Mouse (Mus musculus): ENCODE results near the gene Opa1. TPM values are rescaled to one million over a fixed set of nuclear protein-coding genes. Genes with fewer than 3 reads are reported as not detected.

Opa1 gene
- polyA plus RNA-seq, 1 experiment from 2014 or later, result 30.3 TPM

DNA sequence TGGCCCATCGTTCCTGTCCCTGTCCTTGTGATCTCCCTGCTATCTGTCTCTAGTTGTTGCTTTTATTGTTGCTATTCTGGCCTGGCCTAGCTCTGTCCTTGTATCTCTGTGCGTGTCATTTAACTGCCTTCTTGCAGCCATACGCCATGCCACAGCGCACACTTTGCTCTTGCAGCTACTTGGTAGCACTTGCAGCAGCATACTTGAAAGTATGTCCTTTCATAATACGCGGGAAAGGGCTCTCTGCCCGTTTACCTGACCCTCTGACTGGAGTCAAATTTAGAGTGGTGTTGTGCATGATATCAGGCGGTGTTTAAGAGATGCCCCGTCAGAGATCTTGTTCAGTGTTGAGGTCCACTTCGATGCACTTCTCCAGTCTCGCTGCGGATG is 648 bp downstream of the Opa1 start:
- Histone ChIP-seq H3K27ac (no peak overlapping the region), H3K4me3 (peak overlapping the region; percentile 96), H3K4me1 (peaks cover 12% of the 10 kb centered on the region), H3K27me3 (no peaks in the 10 kb centered on the region), H3K9me3 (no peaks in the 10 kb centered on the region), H3K9ac (peak overlapping the region; percentile 96), H3K36me3 (no peaks in the 10 kb centered on the region; the same call in 1 of the 2 replicates), H3K4me2 (replicated peaks) (peak overlapping the region; percentile 94)
- 10% methylated on average over 12 of the region's 12 CpGs for WGBS
- no peak for ATAC-seq (ENCODE audit: low FRiP score, low read depth)

DNA sequence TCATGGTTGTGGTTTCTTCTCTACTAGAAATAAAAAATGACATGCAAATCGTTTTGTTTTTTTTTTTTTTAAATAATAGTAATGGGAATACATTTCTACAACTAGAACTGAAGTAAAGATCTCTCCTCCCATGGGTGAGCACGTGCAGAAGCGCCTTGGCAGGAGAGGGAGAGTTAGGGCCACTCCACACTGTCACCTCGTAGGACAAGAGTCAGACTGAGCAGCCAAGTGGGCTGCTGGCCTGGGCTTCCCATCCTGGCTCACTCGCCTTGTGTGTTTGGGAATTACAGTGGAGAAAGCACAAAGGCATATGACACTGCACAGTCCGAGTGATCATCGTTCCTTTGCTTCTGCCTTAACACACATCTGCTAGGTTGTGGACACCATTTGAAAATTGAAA is 13.0 kb downstream of the Opa1 start:
- Histone ChIP-seq H3K27me3 (no peaks in the 10 kb centered on the region), H3K4me3 (no peak overlapping the region), H3K9ac (no peak overlapping the region), H3K9me3 (no peaks in the 10 kb centered on the region), H3K4me2 (replicated peaks) (no peak overlapping the region), H3K36me3 (peaks cover 56% of the 10 kb centered on the region), H3K4me1 (no peaks in the 10 kb centered on the region), H3K27ac (no peak overlapping the region)
- no peak for ATAC-seq (ENCODE audit: low FRiP score, low read depth)
- WGBS, result 84% methylated on average over 7 of the region's 7 CpGs

DNA sequence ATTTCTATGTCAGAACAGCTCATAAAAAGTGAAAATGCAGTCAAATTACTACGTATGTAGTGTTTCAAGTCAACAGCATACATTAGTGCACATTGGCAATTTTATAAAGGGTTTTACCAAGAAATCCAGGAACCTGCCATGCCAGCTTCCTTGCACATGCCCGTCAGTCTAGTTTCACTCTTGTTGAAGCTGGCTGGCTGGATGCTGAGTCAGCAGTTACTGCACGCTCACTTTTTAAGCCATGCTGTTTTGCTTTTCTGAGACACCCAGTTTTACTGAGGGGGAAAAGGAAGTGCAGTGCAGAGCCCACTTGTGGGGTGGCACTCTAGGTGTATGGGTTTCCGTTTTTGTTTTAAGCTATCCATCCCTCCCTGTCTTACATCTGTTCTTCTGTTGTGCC is 18.0 kb downstream of the Opa1 start:
- no peak for ATAC-seq (ENCODE audit: low FRiP score, low read depth)
- no peak overlapping the region for H3K4me2 ChIP-seq (replicated peaks)
- no peak overlapping the region for H3K27ac ChIP-seq
- no peak overlapping the region for H3K9ac ChIP-seq
- H3K4me3 ChIP-seq, result no peak overlapping the region
- WGBS, result 82% methylated on average over 4 of the region's 4 CpGs
- H3K27me3 ChIP-seq, result no peaks in the 10 kb centered on the region
- no peaks in the 10 kb centered on the region for H3K9me3 ChIP-seq
- H3K4me1 ChIP-seq, result no peaks in the 10 kb centered on the region
- peaks cover 32% of the 10 kb centered on the region for H3K36me3 ChIP-seq

DNA sequence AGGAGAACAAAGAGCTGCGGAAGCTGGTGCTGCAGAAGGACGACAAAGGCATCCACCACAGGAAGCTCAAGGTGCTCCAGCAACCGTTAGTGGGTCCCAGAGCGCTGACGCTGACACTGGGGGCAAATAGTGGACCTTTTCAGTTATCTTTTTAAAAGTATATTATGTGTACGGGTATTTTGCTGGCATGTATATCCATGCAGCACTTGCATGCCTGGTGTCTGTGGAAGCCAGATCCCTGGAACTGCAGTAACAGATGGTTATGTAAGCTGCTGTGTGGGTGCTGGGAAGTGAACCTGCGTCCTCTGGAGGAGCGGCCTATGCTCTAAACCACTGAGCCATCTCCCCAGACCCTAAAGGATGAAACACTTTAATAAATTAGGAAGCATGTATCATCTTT is 26.4 kb downstream of the Opa1 start:
- no peak overlapping the region for H3K9ac ChIP-seq
- no peaks in the 10 kb centered on the region for H3K9me3 ChIP-seq
- H3K4me1 ChIP-seq, result no peaks in the 10 kb centered on the region
- H3K27me3 ChIP-seq, result no peaks in the 10 kb centered on the region
- no peak overlapping the region for H3K4me2 ChIP-seq (replicated peaks)
- H3K36me3 ChIP-seq, result peaks cover 52% of the 10 kb centered on the region
- ATAC-seq (ENCODE audit: low FRiP score, low read depth), result no peak
- H3K4me3 ChIP-seq, result no peak overlapping the region
- 93% methylated on average over 8 of the region's 8 CpGs for WGBS
- H3K27ac ChIP-seq, result no peak overlapping the region

DNA sequence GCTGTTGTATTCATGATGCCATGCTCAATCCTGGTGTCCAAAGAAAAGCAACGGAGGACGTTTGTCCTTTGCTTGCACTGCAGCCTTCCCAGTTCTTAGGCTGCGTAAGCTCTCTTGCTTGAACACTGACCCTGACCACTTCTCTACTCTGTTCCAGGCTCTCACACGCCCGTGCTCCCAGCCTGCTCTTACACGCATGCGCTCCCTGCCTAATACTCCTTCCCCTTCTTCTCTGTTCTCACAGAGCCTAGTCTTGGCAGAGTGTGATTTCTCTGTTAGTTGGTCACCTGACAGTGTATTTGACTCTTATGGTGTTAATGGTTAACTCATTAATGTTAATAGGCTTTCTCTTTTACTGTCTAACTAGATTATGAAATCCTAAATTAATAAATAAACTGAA is 28.0 kb downstream of the Opa1 start:
- Histone ChIP-seq H3K9ac (no peak overlapping the region), H3K4me3 (no peak overlapping the region), H3K4me2 (replicated peaks) (no peak overlapping the region), H3K9me3 (no peaks in the 10 kb centered on the region), H3K36me3 (peaks cover 63% of the 10 kb centered on the region), H3K4me1 (no peaks in the 10 kb centered on the region), H3K27me3 (no peaks in the 10 kb centered on the region), H3K27ac (no peak overlapping the region)
- WGBS, result 93% methylated on average over 7 of the region's 7 CpGs
- ATAC-seq (ENCODE audit: low FRiP score, low read depth), result no peak

DNA sequence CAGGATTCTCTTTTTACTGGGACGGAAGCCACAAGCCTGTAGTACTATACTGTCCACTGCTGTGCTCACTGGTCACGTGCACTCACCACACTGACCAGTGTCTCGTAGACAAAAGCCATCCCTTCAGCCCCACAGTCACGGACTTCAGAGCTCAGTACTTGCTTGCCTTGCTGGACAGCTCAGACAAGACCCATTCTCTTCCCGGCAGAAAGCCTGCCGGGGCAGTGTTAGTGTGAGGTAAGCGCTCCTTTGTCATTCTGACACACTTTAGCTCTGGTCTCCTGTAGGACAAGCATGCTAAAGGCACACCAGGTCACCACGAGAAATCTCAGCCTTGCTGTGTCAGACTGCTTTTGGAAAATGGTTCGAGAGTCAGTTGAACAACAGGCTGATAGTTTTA is 35.6 kb downstream of the Opa1 start:
- Histone ChIP-seq H3K9ac (no peak overlapping the region), H3K4me1 (no peaks in the 10 kb centered on the region), H3K36me3 (peaks cover 86% of the 10 kb centered on the region), H3K27me3 (no peaks in the 10 kb centered on the region), H3K27ac (no peak overlapping the region), H3K9me3 (no peaks in the 10 kb centered on the region), H3K4me2 (replicated peaks) (no peak overlapping the region), H3K4me3 (no peak overlapping the region)
- WGBS, result 85% methylated on average over 9 of the region's 9 CpGs
- no peak for ATAC-seq (ENCODE audit: low FRiP score, low read depth)

DNA sequence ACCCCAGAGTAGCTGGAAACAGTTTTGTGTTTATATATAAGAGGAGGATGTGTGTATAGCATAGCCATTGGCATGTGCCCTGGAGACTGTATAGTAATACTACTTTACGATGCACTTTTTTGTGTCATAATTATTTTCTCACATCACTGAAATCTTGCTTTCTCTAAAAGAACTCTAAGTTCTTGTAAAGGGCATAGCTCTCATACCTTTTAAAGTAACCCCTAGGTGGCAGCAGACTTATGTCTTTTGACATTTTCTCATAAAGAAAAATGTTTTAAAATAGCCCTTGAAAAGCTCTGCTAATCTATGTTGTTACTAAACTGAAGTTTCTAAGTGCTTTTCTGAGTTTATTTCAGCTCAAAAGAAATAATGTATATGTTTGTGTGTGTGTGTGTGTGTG is 49.9 kb downstream of the Opa1 start:
- H3K36me3 ChIP-seq, result peaks cover 72% of the 10 kb centered on the region
- H3K27me3 ChIP-seq, result no peaks in the 10 kb centered on the region
- no peak overlapping the region for H3K4me3 ChIP-seq
- H3K4me1 ChIP-seq, result no peaks in the 10 kb centered on the region
- no peak for ATAC-seq (ENCODE audit: low FRiP score, low read depth)
- H3K9ac ChIP-seq, result no peak overlapping the region
- no peak overlapping the region for H3K27ac ChIP-seq
- WGBS, result 69% methylated on average over 1 of the region's 1 CpGs
- H3K4me2 ChIP-seq (replicated peaks), result no peak overlapping the region
- no peaks in the 10 kb centered on the region for H3K9me3 ChIP-seq

DNA sequence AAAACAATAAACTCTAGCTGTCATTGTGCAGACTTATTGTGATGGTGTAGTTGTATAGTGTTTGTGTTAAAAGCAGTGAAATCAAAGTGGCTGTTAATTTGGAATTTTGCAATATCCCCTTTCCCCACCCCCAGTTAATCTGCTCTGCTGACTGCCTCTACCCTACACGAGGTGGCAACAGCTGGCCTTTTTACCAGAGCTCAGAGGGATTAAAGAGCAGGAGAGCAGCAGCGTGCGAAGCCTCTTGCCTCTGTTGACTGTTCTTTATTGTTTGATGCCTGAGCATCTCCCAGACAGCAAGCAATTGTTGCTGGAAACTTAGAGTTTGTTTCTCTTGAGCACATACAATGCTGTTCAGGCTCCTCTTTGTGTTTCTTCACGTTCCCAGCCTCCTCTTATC is 56.6 kb downstream of the Opa1 start:
- H3K4me3 ChIP-seq, result no peak overlapping the region
- WGBS, result 43% methylated on average over 4 of the region's 4 CpGs
- ATAC-seq (ENCODE audit: low FRiP score, low read depth), result no peak
- peaks cover 48% of the 10 kb centered on the region for H3K36me3 ChIP-seq
- H3K4me1 ChIP-seq, result peaks cover 5% of the 10 kb centered on the region; the same call in 1 of the 2 replicates
- no peak overlapping the region for H3K27ac ChIP-seq
- no peaks in the 10 kb centered on the region for H3K9me3 ChIP-seq
- no peaks in the 10 kb centered on the region for H3K27me3 ChIP-seq
- no peak overlapping the region for H3K9ac ChIP-seq
- no peak overlapping the region for H3K4me2 ChIP-seq (replicated peaks)

DNA sequence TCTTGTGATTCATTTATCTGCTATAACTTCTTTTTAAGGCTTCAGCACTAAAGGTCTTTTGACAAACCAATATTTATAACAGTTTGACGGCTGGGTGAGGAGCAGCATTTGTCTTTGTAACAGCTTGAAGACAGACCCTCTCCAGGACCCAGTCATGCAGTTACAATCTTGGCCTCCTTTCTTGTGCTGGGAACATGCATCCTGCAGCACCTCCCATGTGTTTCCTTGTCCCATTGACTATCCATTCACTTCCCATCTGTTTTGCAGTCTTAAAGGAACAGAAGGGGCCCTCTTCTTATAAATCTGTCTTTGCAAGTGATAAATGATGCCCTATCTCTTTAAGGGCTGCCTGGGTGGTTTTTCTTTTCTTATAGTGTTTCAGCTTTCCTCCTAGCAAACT is 63.2 kb downstream of the Opa1 start:
- WGBS, result 12% methylated on average over 1 of the region's 1 CpGs
- peaks cover 26% of the 10 kb centered on the region for H3K36me3 ChIP-seq
- H3K9me3 ChIP-seq, result no peaks in the 10 kb centered on the region

DNA sequence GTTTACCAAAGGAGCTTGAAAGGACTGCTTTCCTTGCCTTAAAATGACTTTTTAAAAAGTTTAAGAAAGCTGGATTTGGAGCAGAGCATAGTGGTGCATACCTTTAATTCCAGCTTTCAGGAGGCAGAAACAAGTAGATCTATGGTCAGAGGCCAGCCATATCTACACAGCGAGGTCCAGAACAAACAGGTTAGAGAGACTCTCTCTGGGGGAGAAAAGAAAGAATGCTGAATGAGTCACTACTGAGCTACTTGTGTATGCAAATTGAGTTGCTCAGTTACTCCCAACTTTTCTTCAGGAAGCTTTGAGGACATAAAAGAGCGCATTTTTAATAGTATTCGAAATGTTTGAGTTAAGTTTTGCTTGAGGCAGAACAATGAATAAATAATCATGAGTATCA is 65.7 kb downstream of the Opa1 start:
- no peak overlapping the region for H3K4me2 ChIP-seq (replicated peaks)
- no peaks in the 10 kb centered on the region for H3K9me3 ChIP-seq
- no peak for ATAC-seq (ENCODE audit: low FRiP score, low read depth)
- no peak overlapping the region for H3K9ac ChIP-seq
- H3K36me3 ChIP-seq, result peaks cover 36% of the 10 kb centered on the region
- no peak overlapping the region for H3K4me3 ChIP-seq
- no peaks in the 10 kb centered on the region for H3K27me3 ChIP-seq
- no peak overlapping the region for H3K27ac ChIP-seq
- 93% methylated on average over 3 of the region's 3 CpGs for WGBS
- no peaks in the 10 kb centered on the region for H3K4me1 ChIP-seq

More for the DNA sequence above, 63.2 kb downstream of the Opa1 start:
- no peak overlapping the region for H3K27ac ChIP-seq
- no peak overlapping the region for H3K4me3 ChIP-seq
- H3K4me2 ChIP-seq (replicated peaks), result no peak overlapping the region
- no peak overlapping the region for H3K9ac ChIP-seq
- no peak for ATAC-seq (ENCODE audit: low FRiP score, low read depth)
- no peaks in the 10 kb centered on the region for H3K27me3 ChIP-seq
- peaks cover under 1% of the 10 kb centered on the region; the same call in 1 of the 2 replicates for H3K4me1 ChIP-seq

DNA sequence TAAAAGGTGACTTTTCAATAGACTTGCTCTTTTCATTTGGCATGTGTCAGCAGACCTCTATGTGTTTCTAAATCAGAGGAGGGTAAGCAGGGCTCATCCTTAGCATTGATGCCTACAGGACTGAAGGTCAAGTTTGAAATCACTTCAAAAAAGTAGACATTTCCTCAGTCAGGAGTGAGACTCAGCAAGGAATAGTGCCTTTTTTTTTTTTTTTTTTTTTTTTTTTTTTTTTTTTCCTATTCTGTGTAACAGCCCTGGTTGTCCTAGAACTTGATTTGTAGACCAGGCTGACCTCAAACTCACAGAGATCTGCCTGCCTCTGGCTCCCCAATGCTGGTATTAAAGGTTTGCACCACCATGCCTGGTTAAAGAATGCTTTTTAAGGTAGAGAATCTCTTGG is 67.1 kb downstream of the Opa1 start:
- no peaks in the 10 kb centered on the region for H3K4me1 ChIP-seq
- no peaks in the 10 kb centered on the region for H3K27me3 ChIP-seq
- no peaks in the 10 kb centered on the region for H3K9me3 ChIP-seq
- ATAC-seq (ENCODE audit: low FRiP score, low read depth), result no peak
- no peak overlapping the region for H3K9ac ChIP-seq
- H3K4me2 ChIP-seq (replicated peaks), result no peak overlapping the region
- H3K27ac ChIP-seq, result no peak overlapping the region
- H3K4me3 ChIP-seq, result no peak overlapping the region
- H3K36me3 ChIP-seq, result peaks cover 45% of the 10 kb centered on the region

DNA sequence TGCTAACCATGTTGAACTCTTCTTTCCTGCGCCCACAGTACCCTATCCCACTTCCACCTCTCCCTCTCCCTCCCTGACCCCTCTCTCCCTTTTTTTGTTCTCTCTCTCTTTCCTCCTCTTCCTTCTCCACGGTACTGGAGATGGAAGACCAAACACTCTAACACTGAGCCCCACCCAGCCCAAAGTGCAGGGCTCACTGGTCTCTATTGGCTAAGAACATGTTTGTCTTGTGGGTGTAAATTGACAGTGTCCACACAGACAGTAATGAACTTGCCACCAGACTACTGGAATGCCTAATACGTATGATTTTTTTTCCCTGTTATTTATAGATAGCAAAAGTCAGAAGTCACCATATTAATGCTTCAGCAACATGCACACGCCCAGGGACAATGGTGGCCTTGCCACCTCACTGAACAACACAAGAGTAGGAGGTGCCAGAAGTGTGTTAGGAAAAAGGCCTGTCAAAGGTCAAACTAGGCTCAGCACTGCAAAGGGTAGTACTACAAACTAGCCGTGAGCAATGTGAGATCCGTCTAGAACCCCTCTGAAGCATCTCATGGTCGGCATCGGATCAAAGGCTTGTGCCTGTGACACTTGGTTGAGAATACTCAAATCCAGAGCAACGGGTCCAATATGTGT is 77.2 kb downstream of the Opa1 start:
- no peak for ATAC-seq (ENCODE audit: low FRiP score, low read depth)
- H3K9ac ChIP-seq, result no peak overlapping the region
- H3K27ac ChIP-seq, result no peak overlapping the region
- H3K27me3 ChIP-seq, result no peaks in the 10 kb centered on the region
- 81% methylated on average over 9 of the region's 9 CpGs for WGBS
- H3K9me3 ChIP-seq, result no peaks in the 10 kb centered on the region
- H3K4me3 ChIP-seq, result no peak overlapping the region
- H3K4me1 ChIP-seq, result peaks cover 10% of the 10 kb centered on the region; the same call in 1 of the 2 replicates
- peaks cover 9% of the 10 kb centered on the region for H3K36me3 ChIP-seq
- H3K4me2 ChIP-seq (replicated peaks), result no peak overlapping the region

DNA sequence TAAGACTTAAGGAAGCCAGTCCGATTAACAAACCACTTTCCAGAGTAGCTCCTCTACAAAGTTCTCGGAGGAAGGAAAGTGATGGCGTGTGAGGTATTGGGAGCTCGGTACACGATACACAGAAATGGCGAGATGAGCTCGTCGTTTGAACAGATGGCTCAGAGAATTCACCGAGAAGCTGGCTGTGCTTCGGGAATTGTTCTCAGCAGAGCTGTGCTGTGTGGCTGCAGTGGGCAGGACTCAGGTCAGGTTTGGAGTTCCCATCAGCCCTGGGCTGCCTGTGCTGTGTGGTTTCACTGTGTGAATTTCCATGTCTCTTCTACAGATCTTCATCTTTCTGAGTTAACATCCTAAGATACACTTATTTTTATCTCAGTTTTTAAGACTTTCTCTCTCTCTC is 77.8 kb downstream of the Opa1 start:
- H3K27ac ChIP-seq, result no peak overlapping the region
- H3K9me3 ChIP-seq, result no peaks in the 10 kb centered on the region
- no peaks in the 10 kb centered on the region for H3K27me3 ChIP-seq
- WGBS, result 67% methylated on average over 10 of the region's 10 CpGs
- H3K4me1 ChIP-seq, result peaks cover 10% of the 10 kb centered on the region; the same call in 1 of the 2 replicates
- no peak overlapping the region for H3K9ac ChIP-seq
- no peak for ATAC-seq (ENCODE audit: low FRiP score, low read depth)
- H3K4me3 ChIP-seq, result no peak overlapping the region
- H3K36me3 ChIP-seq, result peaks cover 5% of the 10 kb centered on the region
- no peak overlapping the region for H3K4me2 ChIP-seq (replicated peaks)
